Mouse (Mus musculus) layer of hippocampus, postnatal 10 days (tissue): ENCODE data around the gene Tatdn2. TPM values are rescaled to one million over a fixed set of nuclear protein-coding genes. Genes with fewer than 3 reads are reported as not detected.

ENCODE experiments used
- microRNA-seq, 2 experiments: library from miRNA; unstranded; fragments of <30 nt; microRNA quantifications; one replicate each; pipeline ENCODE4 v1.2.0; 2021
- total RNA-seq, 2 experiments: library from RNA; stranded (reverse); gene quantifications; 2 replicates each; pipeline ENCODE4 v1.2.3; 2021

Tatdn2 gene
- total RNA-seq, 2 experiments from 2014 or later: 59.7 to 74.3 TPM

Small RNAs within 50 kb of the gene (microRNA-seq; reads per million reads assigned to microRNA genes)
- gene Mir7042: 2.7 to 2.9 reads per million in 2 experiments

Other genes starting within 250 kb of the Tatdn2 start
- gene Il17re, start 238.6 kb upstream of the Tatdn2 start, total RNA-seq: under 1 TPM; 0.55 to 0.60 TPM
- gene Il17rc, start 225.6 kb upstream of the Tatdn2 start, total RNA-seq: 1 to 10 TPM; 4.8 to 5.6 TPM
- gene Creld1, start 213.8 kb upstream of the Tatdn2 start, total RNA-seq: 10 to 100 TPM; 80.0 to 92.3 TPM
- 10 to 100 TPM; 36.7 to 39.7 TPM for gene Prrt3, start 195.1 kb upstream of the Tatdn2 start, total RNA-seq
- 10 to 100 TPM; 75.6 to 77.6 TPM for gene Emc3, start 165.4 kb upstream of the Tatdn2 start, total RNA-seq
- 1 to 10 TPM; 3.2 to 4.9 TPM for gene Fancd2, start 165.4 kb upstream of the Tatdn2 start, total RNA-seq
- gene Fancd2os, start 96.3 kb upstream of the Tatdn2 start, total RNA-seq: under 1 TPM in 1 of 2 experiments, not detected in 1; 0.49 TPM
- 100 to 1,000 TPM; 221 TPM for gene Brk1, start 92.3 kb upstream of the Tatdn2 start, total RNA-seq
- gene Vhl, start 73.1 kb upstream of the Tatdn2 start, total RNA-seq: 10 to 100 TPM; 65.8 to 70.5 TPM
- gene Irak2, start 58.6 kb upstream of the Tatdn2 start, total RNA-seq: 10 to 100 TPM; 15.0 TPM
- gene Ghrl, start 22.8 kb downstream of the Tatdn2 start, total RNA-seq: under 1 TPM in 1 of 2 experiments, not detected in 1; 0.69 TPM
- gene Sec13, start 43.7 kb downstream of the Tatdn2 start, total RNA-seq: 10 to 100 TPM; 80.0 to 84.4 TPM